Mouse (Mus musculus): Measurements from ENCODE around the gene Actl11. TPM values are rescaled to one million over a fixed set of nuclear protein-coding genes. Genes with fewer than 3 reads are reported as not detected.

Gene Actl11
- not detected for total RNA-seq (2023)

GRCm38 (mm10) chr9:107928169-107928568 is at the start of gene Actl11:
TSS of gene Actl11 (plus strand) at chr9:107928469.

DNA sequence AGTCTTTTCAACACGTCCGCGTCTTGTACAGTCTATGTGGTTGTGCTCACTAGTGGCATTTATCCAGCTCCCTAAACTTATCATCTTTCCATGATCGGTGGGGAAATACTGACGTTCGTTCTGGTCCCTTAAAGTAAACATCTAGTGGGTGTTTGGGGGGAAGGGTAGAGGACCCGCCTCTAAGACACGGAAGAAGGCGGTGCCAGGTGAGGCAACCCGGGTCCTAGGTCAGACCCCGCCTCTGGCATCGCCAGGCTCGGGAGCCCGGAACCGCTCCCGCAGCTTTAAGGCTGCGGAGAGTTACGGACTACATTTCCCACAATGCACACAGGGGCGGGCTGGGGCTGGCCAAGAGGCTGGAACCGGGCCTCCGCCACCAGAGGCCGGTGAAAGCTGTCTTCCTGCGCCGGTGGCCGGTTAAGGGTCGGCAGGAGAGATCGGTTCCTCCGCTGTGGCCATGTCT is 40.4 kb upstream of the Actl11 start, which contains the start of gene Mon1a:
Gene Mon1a, plus strand, starts transcription at position 348 of the 463 bp plus-strand sequence.

GRCm38 (mm10) chr9:107906252-107906966 is 21.9 kb upstream of the Actl11 start, which contains the start of gene Mst1r:
TSS of gene Mst1r (plus strand) at chr9:107906873.

DNA sequence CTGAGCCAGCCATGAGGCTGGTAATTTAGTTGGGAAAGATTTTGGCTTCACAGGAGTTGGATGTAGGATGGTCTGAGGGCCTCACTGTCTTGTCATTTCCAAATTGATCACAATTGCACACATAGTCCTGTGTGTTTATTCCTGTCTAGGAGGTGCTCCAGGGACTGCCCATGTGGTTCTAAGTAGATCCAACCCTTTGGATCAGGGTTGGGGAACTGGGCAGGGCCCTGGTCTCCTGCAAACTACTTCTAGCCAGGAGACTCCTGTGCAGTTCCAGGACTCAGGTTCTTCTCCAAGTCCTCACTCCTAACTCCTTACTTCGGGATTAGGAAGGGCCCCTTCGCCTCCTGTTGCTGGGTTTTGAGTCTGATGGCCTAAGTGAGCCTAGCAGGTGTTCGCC is 7.1 kb downstream of the Actl11 start, which contains the start of gene Camkv:
Gene Camkv, plus strand, starts transcription at position 301 of the 400 bp plus-strand sequence.

DNA sequence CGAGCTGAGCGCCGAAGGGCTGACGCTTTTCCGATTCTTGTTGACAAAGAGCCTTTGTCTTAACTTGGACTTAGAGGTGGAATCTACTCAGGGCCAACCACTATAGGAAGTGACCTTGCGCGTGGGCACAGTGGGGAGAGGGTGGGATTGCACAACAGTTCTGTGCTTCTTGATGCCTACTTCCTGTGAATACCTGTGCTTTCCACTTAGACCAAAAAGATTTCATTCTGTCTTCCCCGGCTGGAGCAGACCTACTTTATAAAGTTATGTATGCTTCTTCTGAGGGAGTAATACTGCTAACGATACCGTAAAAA is 21.6 kb downstream of the Actl11 start, which contains the start of gene Traip:
Gene Traip, plus strand, starts transcription at position 215 of the 314 bp plus-strand sequence.

GRCm38 (mm10) chr9:107975399-107976386 is 47.4 kb downstream of the Actl11 start, which contains the start of gene Uba7:
TSS of gene Uba7 (plus strand) at chr9:107975505.

Other genes starting within 250 kb of the Actl11 start
- gene Gnat1, start 248.8 kb upstream of the Actl11 start, total RNA-seq (2023) = 1 to 10 TPM in 1 of 2 experiments, not detected in 1; 1.6 TPM
- gene Sema3f, start 218.0 kb upstream of the Actl11 start, total RNA-seq (2023) = not detected
- 100 to 1,000 TPM; 397 to 424 TPM for gene Rbm5, start 157.5 kb upstream of the Actl11 start, total RNA-seq (2023)
- 100 to 1,000 TPM; 117 to 128 TPM for gene Rbm6, start 55.2 kb upstream of the Actl11 start, total RNA-seq (2023)
- gene Mon1a, start 40.3 kb upstream of the Actl11 start, total RNA-seq (2023) = 10 to 100 TPM; 16.1 to 21.0 TPM
- under 1 TPM in 1 of 2 experiments, not detected in 1; 0.41 TPM for gene Mst1r, start 21.6 kb upstream of the Actl11 start, total RNA-seq (2023)
- gene Camkv, start 7.2 kb downstream of the Actl11 start, total RNA-seq (2023) = not detected
- 1 to 10 TPM; 5.9 to 9.3 TPM for gene Traip, start 21.7 kb downstream of the Actl11 start, total RNA-seq (2023)
- gene Uba7, start 47.0 kb downstream of the Actl11 start, total RNA-seq (2023) = 100 to 1,000 TPM; 209 to 244 TPM
- gene Gm20661, start 54.6 kb downstream of the Actl11 start, total RNA-seq (2023) = not detected
- 1 to 10 TPM; 4.9 to 6.0 TPM for gene Inka1, start 57.4 kb downstream of the Actl11 start, total RNA-seq (2023)
- gene Cdhr4, start 64.0 kb downstream of the Actl11 start, total RNA-seq (2023) = under 1 TPM in 1 of 2 experiments, not detected in 1; 0.38 TPM
- gene Gm20662, start 67.9 kb downstream of the Actl11 start, total RNA-seq (2023) = 1 to 10 TPM in 1 of 2 experiments, not detected in 1; 3.6 TPM
- gene Ip6k1, start 74.0 kb downstream of the Actl11 start, total RNA-seq (2023) = 100 to 1,000 TPM; 133 to 142 TPM
- 10 to 100 TPM; 31.3 to 38.4 TPM for gene Gmppb, start 120.8 kb downstream of the Actl11 start, total RNA-seq (2023)
- 10 to 100 TPM in 1 of 2 experiments, 1 to 10 TPM in 1; 7.0 to 12.0 TPM for gene Amigo3, start 124.7 kb downstream of the Actl11 start, total RNA-seq (2023)
- under 1 TPM in 1 of 2 experiments, not detected in 1; 0.23 TPM for gene Mst1, start 152.0 kb downstream of the Actl11 start, total RNA-seq (2023)
- 100 to 1,000 TPM; 206 to 230 TPM for gene Rnf123, start 154.9 kb downstream of the Actl11 start, total RNA-seq (2023)
- 100 to 1,000 TPM; 126 to 158 TPM for gene Apeh, start 166.1 kb downstream of the Actl11 start, total RNA-seq (2023)